Mouse (Mus musculus): ENCODE results near the gene Dock7. TPM values are rescaled to one million over a fixed set of nuclear protein-coding genes. Genes with fewer than 3 reads are reported as not detected.
A peak's percentile ranks its signal among the peaks of the same experiment; 100 is the strongest.

The Dock7 gene
- polyA plus RNA-seq, 1 experiment from 2014 or later, result 75.4 TPM

DNA sequence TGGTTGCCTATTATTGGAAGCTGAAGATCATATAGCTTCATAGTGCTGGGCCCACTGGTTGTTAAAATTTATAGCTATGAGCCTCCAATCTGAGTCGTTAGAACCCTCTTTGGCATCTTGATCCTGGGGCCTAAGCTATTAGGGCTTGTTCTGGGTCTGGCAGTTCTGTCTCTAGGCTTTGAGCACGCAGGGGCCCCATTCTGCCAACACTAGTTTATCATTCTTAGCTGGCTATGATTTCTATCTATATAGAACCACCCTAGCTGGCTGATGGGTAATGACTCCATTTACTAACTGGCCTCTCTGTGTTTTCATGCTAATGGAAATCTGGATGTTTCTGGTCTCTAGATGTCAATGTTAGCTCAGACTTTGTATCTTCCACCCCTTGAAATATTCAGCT, 203.0 kb downstream of the Dock7 start:
- H3K27me3 ChIP-seq, result no peaks in the 10 kb centered on the region
- ATAC-seq (no peak), DNase-seq (ENCODE audit: low read depth, low spot score) (no peak)
- no peak for TF ChIP-seq CTCF (IDR thresholded peaks at IDR 0.05)
- in situ Hi-C loops (cut with MboI; ENCODE audit: low pct_unique_long_range_greater_than_20kb), result no loop called here
- POLR2A ChIA-PET, result no interaction called here
- CTCF ChIA-PET, result no interaction called here

DNA sequence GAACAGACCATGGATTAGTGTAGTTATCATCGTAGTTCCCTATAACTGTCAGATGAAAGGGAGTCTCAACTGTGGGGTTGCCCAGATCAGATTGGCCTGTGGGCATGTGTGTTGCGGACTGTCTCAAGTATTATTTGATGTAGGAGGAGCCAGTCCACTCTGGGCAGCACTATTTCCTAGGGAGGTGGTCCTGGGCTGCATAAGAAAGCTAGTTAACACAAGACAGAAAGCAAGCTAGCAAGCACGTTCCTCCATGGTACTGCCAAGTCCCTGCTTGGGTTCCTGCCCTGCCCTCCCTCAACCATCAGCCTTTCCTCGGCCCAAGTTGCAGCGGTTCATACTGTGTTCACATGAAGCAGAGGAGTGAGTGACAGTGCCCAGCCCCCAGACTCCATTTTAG, 210.5 kb downstream of the Dock7 start:
- ATAC-seq, result no peak
- CTCF ChIA-PET, result no interaction called here

GRCm38 (mm10) chr4:98887148-98887547, 233.6 kb downstream of the Dock7 start:
- in situ Hi-C loops (cut with MboI; ENCODE audit: low pct_unique_long_range_greater_than_20kb), result loop anchor here (5.0 kb wide), 1 partner anchor 145 kb away; no protein-coding TSS in a partner anchor
- TF ChIP-seq CTCF (IDR thresholded peaks at IDR 0.05), result peak; percentile 83
- DNase-seq (ENCODE audit: low read depth, low spot score), result peak; percentile 6
- POLR2A ChIA-PET, result no interaction called here
- no peaks in the 10 kb centered on the region for H3K27me3 ChIP-seq
- CTCF ChIA-PET, result interaction anchor here (0.7 to 3.1 kb wide), 4 partner anchors 68 to 175 kb away, joined by 3 to 33 read pairs (median 5); no protein-coding TSS in a partner anchor
- no peak for ATAC-seq

More for the DNA sequence above, 210.5 kb downstream of the Dock7 start:
- in situ Hi-C loops (cut with MboI; ENCODE audit: low pct_unique_long_range_greater_than_20kb), result no loop called here
- no peak for TF ChIP-seq CTCF (IDR thresholded peaks at IDR 0.05)
- DNase-seq (ENCODE audit: low read depth, low spot score), result no peak
- POLR2A ChIA-PET, result no interaction called here
- H3K27me3 ChIP-seq, result no peaks in the 10 kb centered on the region

Other genes starting within 250 kb of the Dock7 start
- gene Usp1, start 197.1 kb downstream of the Dock7 start, polyA plus RNA-seq (2021), result 22.9 TPM
- not detected for gene Angptl3, start 90.0 kb downstream of the Dock7 start, polyA plus RNA-seq (2021)
- gene Atg4c, start 73.0 kb upstream of the Dock7 start, polyA plus RNA-seq (2021), result 10.9 TPM
- gene Gm12689, start 175.0 kb upstream of the Dock7 start, polyA plus RNA-seq (2021), result not detected

Measured in Patski (cell line).